Mouse (Mus musculus): Measurements from ENCODE around the gene B4galnt1. TPM values are rescaled to one million over a fixed set of nuclear protein-coding genes. Genes with fewer than 3 reads are reported as not detected.
"Not testable (repeated sequence)": the region's sequence is repeated elsewhere in the genome, so short reads cannot be mapped to it uniquely, and the experiment has no call there.

B4galnt1 gene
- polyA plus RNA-seq, 1 experiment from 2014 or later = 45.1 TPM

DNA sequence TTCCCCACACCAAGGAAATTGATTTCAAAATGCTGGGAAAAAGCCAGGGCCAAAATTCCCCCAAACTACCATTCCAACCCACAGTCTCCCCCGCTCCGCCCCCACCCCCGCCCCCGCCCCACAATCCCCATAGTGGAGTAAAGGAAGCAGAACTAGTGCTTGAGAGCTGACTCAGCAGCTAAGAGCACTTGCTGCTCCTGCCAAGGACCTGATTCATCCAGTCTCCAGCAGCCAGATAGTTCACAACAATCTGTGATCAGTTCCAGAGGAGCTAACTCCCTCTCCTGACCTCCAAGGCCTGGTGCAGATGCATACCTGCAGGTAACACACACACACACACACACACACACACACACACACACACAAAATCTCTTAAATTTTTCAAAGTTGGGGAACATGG is 35.6 kb upstream of the B4galnt1 start:
- Histone ChIP-seq H3K4me3 (no peak overlapping the region), H3K27ac (replicated peaks) (no peak overlapping the region), H3K4me2 (no peak overlapping the region), H3K36me3 (no peaks in the 10 kb centered on the region), H3K4me1 (replicated peaks) (no peaks in the 10 kb centered on the region), H3K9me3 (no peaks in the 10 kb centered on the region), H3K9ac (no peak overlapping the region), H3K27me3 (no peaks in the 10 kb centered on the region)
- 89% methylated on average over 4 of the region's 4 CpGs for WGBS
- ATAC-seq (ENCODE audit: low read depth) = no peak

DNA sequence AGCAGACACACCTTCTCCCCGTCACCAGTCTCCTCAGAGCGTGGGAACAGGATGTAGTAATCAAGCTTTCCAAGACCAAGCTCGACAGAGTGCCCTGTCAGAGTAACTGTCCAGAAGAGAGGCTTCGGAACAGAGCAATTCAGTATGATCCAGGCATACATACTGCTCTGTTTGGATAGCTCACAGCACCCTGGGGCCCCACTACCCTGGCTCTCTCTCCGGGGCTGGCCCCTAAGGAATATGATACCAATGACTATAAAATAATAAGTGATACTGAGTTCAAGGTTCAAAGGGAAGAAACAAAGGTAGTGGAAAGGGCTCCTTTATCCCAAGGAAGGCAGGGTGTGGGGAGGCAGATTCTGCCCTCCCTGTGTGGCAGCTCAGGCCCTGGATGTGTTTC is 32.6 kb upstream of the B4galnt1 start:
- Histone ChIP-seq H3K27ac (replicated peaks) (no peak overlapping the region), H3K9ac (no peak overlapping the region), H3K27me3 (no peaks in the 10 kb centered on the region), H3K4me1 (replicated peaks) (no peaks in the 10 kb centered on the region), H3K9me3 (no peaks in the 10 kb centered on the region), H3K4me2 (no peak overlapping the region), H3K4me3 (no peak overlapping the region), H3K36me3 (no peaks in the 10 kb centered on the region)
- 76% methylated on average over 5 of the region's 5 CpGs for WGBS
- ATAC-seq (ENCODE audit: low read depth) = no peak

DNA sequence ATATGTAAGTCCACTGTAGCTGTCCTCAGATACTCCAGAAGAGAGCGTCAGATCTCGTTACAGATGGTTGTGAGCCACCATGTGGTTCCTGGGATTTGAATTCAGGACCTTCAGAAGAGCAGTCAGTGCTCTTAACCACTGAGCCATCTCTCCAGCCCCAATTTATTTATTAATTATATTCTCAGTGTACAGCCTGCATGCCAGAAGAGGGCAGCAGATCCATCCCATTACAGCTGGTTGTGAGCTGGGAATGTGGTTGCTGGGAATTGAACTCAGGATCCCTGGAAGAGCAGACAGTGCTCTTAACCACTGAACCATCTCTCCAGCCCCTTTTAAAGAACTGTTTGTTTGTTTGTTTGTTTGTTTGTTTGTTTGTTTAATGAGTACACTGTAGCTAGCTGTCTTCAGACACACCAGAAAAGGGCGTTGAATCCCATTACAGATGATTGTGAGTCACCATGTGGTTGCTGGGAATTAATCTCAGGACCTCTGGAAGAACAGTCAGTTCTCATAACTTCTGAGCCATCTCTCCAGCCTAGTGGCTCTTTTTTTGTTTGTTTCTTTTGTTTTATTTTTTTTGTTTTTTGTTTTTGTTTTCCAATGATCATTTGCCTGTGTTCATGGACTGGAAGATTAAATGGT is 30.5 kb upstream of the B4galnt1 start:
- H3K27ac ChIP-seq (replicated peaks); ATAC-seq (ENCODE audit: low read depth); H3K4me3 ChIP-seq; H3K9ac ChIP-seq; H3K4me2 ChIP-seq; H3K27me3 ChIP-seq; H3K36me3 ChIP-seq; H3K9me3 ChIP-seq; H3K4me1 ChIP-seq (replicated peaks): not testable (repeated sequence)
- WGBS = 93% methylated on average over 3 of the region's 3 CpGs

DNA sequence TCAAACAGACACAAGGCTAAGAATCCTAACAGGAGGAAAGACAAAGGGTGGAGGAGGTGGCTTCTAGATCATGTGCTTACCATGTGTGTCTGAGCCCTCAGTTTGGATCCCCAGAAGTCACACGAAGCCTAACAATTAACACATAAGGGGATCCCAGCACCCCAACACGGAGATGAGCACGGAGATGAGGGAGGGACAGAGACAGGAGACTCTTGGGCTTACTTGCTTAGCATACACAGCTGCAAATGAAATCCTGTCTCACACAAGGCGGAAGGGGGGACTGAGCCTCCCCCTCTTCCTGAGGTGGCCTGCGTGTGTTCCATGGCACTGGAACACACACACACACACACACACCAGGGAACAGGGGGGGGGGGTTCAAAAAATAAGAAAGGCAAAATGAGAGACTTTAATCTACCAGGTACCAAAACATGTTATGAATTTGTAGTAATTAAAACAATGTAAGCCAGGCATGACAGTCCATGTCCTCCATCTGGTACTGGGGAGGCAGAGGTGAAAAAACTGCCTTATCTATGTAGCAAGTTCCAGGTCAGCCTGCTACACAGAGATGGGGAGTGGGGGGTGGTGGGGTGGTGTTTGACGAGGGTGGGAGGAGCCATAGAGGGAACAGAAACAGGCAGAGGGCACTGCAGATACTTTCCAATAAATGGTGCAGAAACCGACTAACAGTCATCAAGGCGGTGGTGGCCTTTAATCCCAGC is 29.7 kb upstream of the B4galnt1 start:
- ATAC-seq (ENCODE audit: low read depth) = no peak
- Histone ChIP-seq H3K27me3 (no peaks in the 10 kb centered on the region), H3K27ac (replicated peaks) (no peak overlapping the region), H3K4me3 (no peak overlapping the region), H3K9ac (no peak overlapping the region), H3K9me3 (no peaks in the 10 kb centered on the region), H3K36me3 (no peaks in the 10 kb centered on the region), H3K4me1 (replicated peaks) (no peaks in the 10 kb centered on the region), H3K4me2 (no peak overlapping the region)
- 61% methylated on average over 8 of the region's 8 CpGs for whole genome bisulfite sequencing

DNA sequence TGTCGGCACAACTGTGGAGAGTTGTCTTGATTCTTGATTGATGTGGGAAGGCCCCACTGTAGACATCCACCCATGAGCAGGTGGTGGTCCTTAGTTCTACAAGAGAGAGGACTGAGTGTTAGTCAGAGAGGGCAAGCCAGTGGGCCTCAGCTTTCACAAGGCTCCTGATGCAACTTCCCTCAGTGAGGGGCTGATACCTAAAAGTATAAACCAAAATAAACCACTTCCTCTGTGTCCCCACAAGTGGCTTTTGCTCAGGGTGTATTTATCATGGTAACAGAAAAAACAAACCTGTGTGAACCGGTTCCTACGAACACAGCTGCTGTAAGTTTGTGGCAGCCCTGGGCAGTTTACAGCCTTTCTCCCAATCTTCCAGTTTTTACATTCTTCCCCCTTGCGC is 28.5 kb upstream of the B4galnt1 start:
- H3K9me3 ChIP-seq = no peaks in the 10 kb centered on the region
- no peak overlapping the region for H3K4me2 ChIP-seq
- WGBS = 86% methylated on average over 4 of the region's 4 CpGs
- no peaks in the 10 kb centered on the region for H3K4me1 ChIP-seq (replicated peaks)
- no peak overlapping the region for H3K27ac ChIP-seq (replicated peaks)
- H3K27me3 ChIP-seq = no peaks in the 10 kb centered on the region
- H3K4me3 ChIP-seq = no peak overlapping the region
- H3K36me3 ChIP-seq = no peaks in the 10 kb centered on the region
- no peak for ATAC-seq (ENCODE audit: low read depth)
- H3K9ac ChIP-seq = no peak overlapping the region

DNA sequence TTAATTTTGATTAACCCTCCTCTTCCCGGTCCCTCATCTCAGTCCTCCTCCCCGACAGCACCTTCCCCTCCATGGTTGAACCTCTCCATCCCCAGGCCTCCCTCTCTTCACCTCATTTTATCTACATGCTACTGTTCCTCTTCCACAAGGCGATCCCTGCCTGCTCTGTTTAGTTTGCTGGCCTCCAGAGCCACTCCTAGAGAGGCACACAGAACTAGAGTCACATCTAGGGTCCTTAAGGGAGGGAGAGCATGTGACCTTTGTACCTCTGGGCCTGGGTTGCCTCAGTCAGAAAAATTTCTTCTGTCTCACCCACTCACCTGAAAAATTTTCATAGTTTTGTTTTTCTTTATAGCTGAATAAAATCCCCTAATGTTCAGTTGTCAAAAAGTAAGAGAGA is 27.1 kb upstream of the B4galnt1 start:
- Histone ChIP-seq H3K27me3 (no peaks in the 10 kb centered on the region), H3K36me3 (no peaks in the 10 kb centered on the region), H3K9ac (no peak overlapping the region), H3K4me1 (replicated peaks) (no peaks in the 10 kb centered on the region), H3K27ac (replicated peaks) (no peak overlapping the region), H3K9me3 (no peaks in the 10 kb centered on the region), H3K4me3 (no peak overlapping the region), H3K4me2 (no peak overlapping the region)
- ATAC-seq (ENCODE audit: low read depth) = no peak
- WGBS = 84% methylated on average over 3 of the region's 3 CpGs

DNA sequence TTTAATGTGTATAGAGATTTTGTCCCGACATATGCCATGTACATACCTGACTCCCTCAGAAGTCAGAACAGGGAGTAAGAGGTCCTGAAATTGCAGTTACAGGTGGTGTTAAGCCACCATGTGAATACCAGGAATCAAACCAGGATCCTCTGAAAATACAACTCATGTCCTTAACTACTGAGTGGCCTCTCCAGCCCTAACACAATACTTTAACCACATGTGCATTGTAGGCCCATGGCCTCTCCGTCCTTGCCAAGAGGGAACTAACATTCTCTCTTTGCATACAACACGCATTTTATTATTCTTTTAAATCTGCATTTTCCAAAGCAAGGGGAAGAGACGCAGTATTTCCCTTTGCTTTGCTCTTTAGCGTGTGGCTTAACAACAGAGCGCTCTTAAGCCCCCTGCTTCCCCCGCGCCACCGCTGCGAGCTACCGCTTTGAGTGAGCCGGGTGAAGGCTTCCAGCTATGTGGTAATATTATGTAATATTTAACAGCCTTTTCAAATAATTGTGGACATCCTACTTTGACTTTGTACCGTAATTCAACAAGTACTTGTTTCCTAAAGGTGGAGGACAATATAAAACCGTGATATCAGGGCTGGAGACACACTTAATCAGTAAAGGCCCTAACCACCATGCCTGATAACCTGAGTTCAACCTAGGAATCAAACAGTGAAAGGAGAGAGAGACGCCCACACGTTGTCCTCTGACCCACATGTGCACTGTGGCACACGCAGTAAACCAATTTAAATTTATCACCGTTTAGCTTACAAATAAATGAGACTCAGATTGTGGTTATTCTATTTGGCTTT is 26.5 kb upstream of the B4galnt1 start:
- H3K27me3 ChIP-seq = no peaks in the 10 kb centered on the region
- no peaks in the 10 kb centered on the region for H3K9me3 ChIP-seq
- no peaks in the 10 kb centered on the region for H3K36me3 ChIP-seq
- no peak overlapping the region for H3K27ac ChIP-seq (replicated peaks)
- no peak overlapping the region for H3K4me3 ChIP-seq
- no peaks in the 10 kb centered on the region for H3K4me1 ChIP-seq (replicated peaks)
- no peak overlapping the region for H3K9ac ChIP-seq
- H3K4me2 ChIP-seq = no peak overlapping the region
- ATAC-seq (ENCODE audit: low read depth) = no peak
- 89% methylated on average over 18 of the region's 18 CpGs for WGBS

DNA sequence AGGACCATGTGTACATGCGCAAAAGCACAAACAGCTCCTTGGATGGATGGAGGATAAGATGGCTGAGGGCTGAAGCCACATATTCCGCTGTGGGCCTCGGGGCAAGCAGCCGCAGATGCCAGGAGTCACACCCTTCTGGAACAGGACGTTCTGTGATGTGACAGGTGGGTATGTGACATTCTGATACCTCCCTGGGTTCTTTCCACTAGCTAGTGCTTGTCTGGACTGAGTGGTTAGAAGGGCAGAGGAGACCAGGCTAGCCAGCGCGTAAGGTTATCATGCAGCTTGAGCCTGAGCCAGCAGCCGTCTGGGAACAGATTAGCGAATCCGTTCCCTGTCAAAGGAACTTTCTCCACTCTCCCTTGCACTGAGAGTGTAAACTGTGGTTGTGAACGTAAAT is 24.1 kb upstream of the B4galnt1 start:
- Histone ChIP-seq H3K4me1 (replicated peaks) (no peaks in the 10 kb centered on the region), H3K27me3 (no peaks in the 10 kb centered on the region), H3K36me3 (no peaks in the 10 kb centered on the region), H3K4me3 (no peak overlapping the region), H3K9ac (no peak overlapping the region), H3K27ac (replicated peaks) (no peak overlapping the region), H3K4me2 (no peak overlapping the region), H3K9me3 (no peaks in the 10 kb centered on the region)
- 89% methylated on average over 11 of the region's 11 CpGs for WGBS
- no peak for ATAC-seq (ENCODE audit: low read depth)

DNA sequence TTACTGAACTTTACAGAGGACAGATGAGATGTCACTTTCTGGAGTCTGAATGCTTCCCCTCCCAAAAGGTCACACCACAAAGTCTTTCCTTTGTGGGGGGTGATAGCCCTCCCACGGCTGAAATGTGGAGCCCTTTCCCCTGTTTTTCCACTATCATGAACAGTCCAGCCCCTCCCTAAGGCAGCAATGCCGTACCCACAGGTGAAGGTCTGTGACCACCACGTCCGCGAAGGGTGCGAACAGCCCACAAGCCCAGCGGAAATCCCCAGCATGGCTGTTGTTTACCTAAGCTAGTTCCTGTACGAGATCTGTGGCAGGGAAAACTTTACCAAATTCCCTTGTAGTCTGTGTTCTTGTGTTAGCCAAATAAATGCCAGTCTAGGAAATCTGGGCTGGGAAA is 23.5 kb upstream of the B4galnt1 start:
- H3K4me1 ChIP-seq (replicated peaks) = no peaks in the 10 kb centered on the region
- WGBS = 86% methylated on average over 8 of the region's 8 CpGs

DNA sequence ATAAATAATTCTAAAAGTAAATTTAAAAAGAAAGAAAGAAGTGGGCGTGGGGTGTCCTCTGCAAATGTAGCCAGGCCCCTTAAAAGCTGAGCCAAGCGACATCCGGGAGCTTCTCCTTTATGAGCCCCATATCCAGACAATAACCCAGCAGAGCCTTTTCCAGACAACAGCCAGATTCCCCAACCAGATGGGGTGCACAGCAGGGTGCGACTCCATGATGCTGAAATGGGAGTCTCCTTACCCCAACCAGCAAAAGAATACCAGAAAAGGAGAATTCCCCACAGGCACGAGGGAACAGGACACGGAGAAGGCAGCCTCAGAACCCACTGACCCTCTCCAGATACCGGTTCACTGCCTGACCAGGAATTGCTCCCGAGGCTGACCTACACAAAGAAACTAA is 21.8 kb upstream of the B4galnt1 start:
- no peak overlapping the region for H3K9ac ChIP-seq
- no peak for ATAC-seq (ENCODE audit: low read depth)
- no peak overlapping the region for H3K4me2 ChIP-seq
- H3K27me3 ChIP-seq = no peaks in the 10 kb centered on the region
- no peaks in the 10 kb centered on the region for H3K4me1 ChIP-seq (replicated peaks)
- no peaks in the 10 kb centered on the region for H3K9me3 ChIP-seq
- no peak overlapping the region for H3K27ac ChIP-seq (replicated peaks)
- WGBS = 67% methylated on average over 8 of the region's 8 CpGs
- H3K4me3 ChIP-seq = no peak overlapping the region
- no peaks in the 10 kb centered on the region for H3K36me3 ChIP-seq

More for the DNA sequence above, 23.5 kb upstream of the B4galnt1 start:
- no peak overlapping the region for H3K27ac ChIP-seq (replicated peaks)
- no peak overlapping the region for H3K4me2 ChIP-seq
- H3K4me3 ChIP-seq = no peak overlapping the region
- no peak overlapping the region for H3K9ac ChIP-seq
- no peaks in the 10 kb centered on the region for H3K36me3 ChIP-seq
- ATAC-seq (ENCODE audit: low read depth) = no peak
- H3K27me3 ChIP-seq = no peaks in the 10 kb centered on the region
- no peaks in the 10 kb centered on the region for H3K9me3 ChIP-seq

DNA sequence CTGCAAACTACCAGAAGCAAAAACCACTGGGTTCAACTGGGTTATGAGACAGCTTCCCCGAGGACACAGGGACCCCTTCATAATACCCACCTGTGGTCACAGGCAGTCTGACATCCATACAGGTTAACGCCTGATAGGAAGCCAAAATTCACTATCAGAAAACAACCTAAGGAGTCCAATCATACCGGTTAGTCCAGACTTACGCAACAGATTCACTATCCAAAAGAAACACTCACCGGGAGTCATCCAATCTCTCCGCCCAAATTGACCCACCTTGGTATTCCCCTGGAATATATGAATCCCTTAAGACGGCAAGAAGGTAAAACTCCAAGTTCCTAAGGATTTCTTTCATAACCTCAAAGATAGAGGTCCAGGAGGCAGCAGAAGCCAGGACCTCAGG is 20.5 kb upstream of the B4galnt1 start:
- no peak overlapping the region for H3K9ac ChIP-seq
- no peaks in the 10 kb centered on the region for H3K36me3 ChIP-seq
- no peak overlapping the region for H3K4me3 ChIP-seq
- no peak for ATAC-seq (ENCODE audit: low read depth)
- WGBS = 92% methylated on average over 7 of the region's 7 CpGs
- no peaks in the 10 kb centered on the region for H3K27me3 ChIP-seq
- no peak overlapping the region for H3K4me2 ChIP-seq
- H3K4me1 ChIP-seq (replicated peaks) = no peaks in the 10 kb centered on the region
- H3K9me3 ChIP-seq = no peaks in the 10 kb centered on the region
- no peak overlapping the region for H3K27ac ChIP-seq (replicated peaks)

DNA sequence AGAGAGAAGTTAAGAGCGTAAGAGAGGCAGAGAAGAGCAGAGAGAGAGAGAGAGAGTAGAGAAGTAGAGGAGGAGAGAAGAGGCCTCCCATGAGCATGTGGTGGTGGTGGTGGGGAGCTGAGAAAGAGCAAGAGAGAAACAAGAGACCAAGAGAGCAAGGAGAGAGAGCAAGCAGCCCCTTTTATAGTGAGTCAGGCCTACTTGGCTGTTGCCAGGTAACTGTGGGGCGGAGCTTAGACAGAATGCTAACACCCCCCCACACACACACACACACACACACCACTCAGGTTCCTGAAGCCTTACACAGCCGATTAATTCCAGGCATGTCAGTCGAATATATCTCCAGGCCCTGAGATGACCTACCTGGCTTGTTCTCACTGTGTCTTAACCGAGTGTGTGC is 19.7 kb upstream of the B4galnt1 start:
- Histone ChIP-seq H3K9ac (no peak overlapping the region), H3K9me3 (no peaks in the 10 kb centered on the region), H3K36me3 (no peaks in the 10 kb centered on the region), H3K4me3 (no peak overlapping the region), H3K4me2 (no peak overlapping the region), H3K27me3 (no peaks in the 10 kb centered on the region), H3K27ac (replicated peaks) (no peak overlapping the region), H3K4me1 (replicated peaks) (no peaks in the 10 kb centered on the region)
- ATAC-seq (ENCODE audit: low read depth) = no peak
- 82% methylated on average over 5 of the region's 5 CpGs for WGBS
